Mouse (Mus musculus): ENCODE data around the gene Tspan1.

DNA sequence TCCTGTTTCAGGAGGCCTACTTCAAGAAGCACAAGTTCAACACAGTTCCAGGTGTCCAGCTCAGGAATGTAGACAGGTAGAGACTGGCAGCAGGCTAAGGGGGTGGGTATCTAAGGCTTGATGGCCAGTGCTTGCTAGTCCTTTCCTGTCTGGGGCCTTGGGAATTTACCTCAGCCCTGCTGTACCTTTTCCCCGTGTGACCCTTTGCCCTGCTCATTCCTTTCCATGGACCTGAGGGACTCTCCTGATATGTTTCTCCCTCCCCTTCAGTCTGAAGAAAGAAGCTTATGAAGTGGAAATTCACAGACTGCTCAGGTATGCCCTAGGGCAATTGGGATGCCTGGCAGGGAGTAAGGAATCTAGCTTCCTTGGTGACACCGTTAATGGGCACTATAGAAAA, 9.5 kb downstream of the Tspan1 start:
- no peak for TF ChIP-seq POLR2A (IDR thresholded peaks at IDR 0.05; ENCODE audit: control insufficient read depth in 1 of 2, insufficient read depth in 1 of 2, low read depth in 1 of 2, low read length in 2 of 2, poor library complexity in 1 of 2)
- no peak for TF ChIP-seq NELFE (IDR thresholded peaks at IDR 0.05; ENCODE audit: low read depth, low read length)
- no peak for TF ChIP-seq CTCF (IDR thresholded peaks at IDR 0.05 in 2 of 3, conservative IDR thresholded peaks at IDR 0.05 in 1 of 3; ENCODE audit: control insufficient read depth in 1 of 3, insufficient read depth in 1 of 3, low read depth in 2 of 3, low read length in 3 of 3, poor library complexity in 1 of 3, severe bottlenecking in 1 of 3)
- no peak for TF ChIP-seq EP300 (IDR thresholded peaks at IDR 0.05; ENCODE audit: low read depth in 1 of 2, low read length in 2 of 2)
- TF ChIP-seq USF1 (IDR thresholded peaks at IDR 0.05; ENCODE audit: low read depth, low read length), result no peak
- no peak for TF ChIP-seq GATA1 (IDR thresholded peaks at IDR 0.05; ENCODE audit: low read depth, low read length)
- no peak for TF ChIP-seq ZNF384 (IDR thresholded peaks at IDR 0.05; ENCODE audit: low read depth, low read length)
- TF ChIP-seq POLR2AphosphoS5 (IDR thresholded peaks at IDR 0.05; ENCODE audit: borderline replicate concordance, low read depth, low read length), result no peak
- TF ChIP-seq CHD1 (IDR thresholded peaks at IDR 0.05; ENCODE audit: low read depth, low read length), result no peak
- no peak for TF ChIP-seq ELF1 (IDR thresholded peaks at IDR 0.05; ENCODE audit: low read depth, low read length)
- TF ChIP-seq POLR2AphosphoS2 (IDR thresholded peaks at IDR 0.05; ENCODE audit: low read length), result no peak
- no peak for TF ChIP-seq NRF1 (IDR thresholded peaks at IDR 0.05; ENCODE audit: insufficient read depth, low read depth, low read length, poor library complexity, severe bottlenecking)
- TF ChIP-seq MYC (IDR thresholded peaks at IDR 0.05; ENCODE audit: low read depth, low read length), result no peak
- TF ChIP-seq ZKSCAN1 (IDR thresholded peaks at IDR 0.05; ENCODE audit: low read depth, low read length), result no peak

Data from MEL (cell line).